Mouse (Mus musculus) limb, embryonic 11.5 days (tissue): ENCODE measurements around the gene Fyn. TPM values are rescaled to one million over a fixed set of nuclear protein-coding genes. Genes with fewer than 3 reads are reported as not detected.

Source experiments
- ATAC-seq: fragments of 200-750 bp; cut with Nextera tagmentation; 2 replicates; pipeline ENCODE4 v1.8.0; 2017; ENCODE audit warnings: low read depth; ENCODE audit not compliant: insufficient number of reproducible peaks, low FRiP score, low TSS enrichment
- DNase-seq: peaks from one replicate; pipeline ENCODE4 v3.0.0-alpha.2; 2015; ENCODE audit warnings: low spot score
- H3K27ac ChIP-seq: fragments of 300-500 bp; sonication (generic); replicated peaks from 2 replicates; pipeline ENCODE4 v1.5.1; 2014; ENCODE audit warnings: low read depth, mild to moderate bottlenecking, low read length
- H3K27me3 ChIP-seq: fragments of 300-500 bp; sonication (generic); 2 replicates; pipeline ENCODE4 v1.6.1; 2014; ENCODE audit warnings: mild to moderate bottlenecking, low read length, mixed read lengths; ENCODE audit not compliant: control insufficient read depth, insufficient read depth
- H3K36me3 ChIP-seq: fragments of 300-500 bp; sonication (generic); 2 replicates; pipeline ENCODE4 v1.6.1; 2014; ENCODE audit warnings: mild to moderate bottlenecking, low read length, moderate library complexity, mixed read lengths; ENCODE audit not compliant: control insufficient read depth, insufficient read depth
- H3K4me1 ChIP-seq: fragments of 300-500 bp; sonication (generic); 2 replicates; pipeline ENCODE4 v1.6.1; 2014; ENCODE audit warnings: low read length, mixed read lengths; ENCODE audit not compliant: control insufficient read depth, insufficient read depth
- H3K4me2 ChIP-seq: fragments of 300-500 bp; sonication (generic); 2 replicates; pipeline ENCODE4 v1.6.1; 2014; ENCODE audit warnings: low read depth, mild to moderate bottlenecking, moderate library complexity; ENCODE audit not compliant: severe bottlenecking
- H3K4me3 ChIP-seq: fragments of 300-500 bp; sonication (generic); 2 replicates; pipeline ENCODE4 v1.5.1; 2014; ENCODE audit warnings: low read depth, low read length
- H3K9ac ChIP-seq: fragments of 300-500 bp; sonication (generic); 2 replicates; pipeline ENCODE4 v1.6.1; 2014; ENCODE audit warnings: mild to moderate bottlenecking, low read length
- H3K9me3 ChIP-seq: fragments of 300-500 bp; sonication (generic); 2 replicates; pipeline ENCODE4 v1.6.1; 2016; ENCODE audit warnings: low read length; ENCODE audit not compliant: control insufficient read depth
- WGBS: fragments of 180-500 bp; shearing (Covaris S2); extraction: QIAGEN DNeasy Blood & Tissue Kit; methylation state at CpG from one replicate; pipeline ENCODE4 v1.1.7; 2014; 5-methylcytosine and 5-hydroxymethylcytosine counted together
- polyA plus RNA-seq: library from polyadenylated mRNA; unstranded; fragments of >200 nt; fragmentation: Nextera tagmentation; extraction: Ambion mirVana; gene quantifications from 2 replicates; pipeline ENCODE4 v1.2.1, GENCODE M21; 2014

The Fyn gene
- polyA plus RNA-seq, 1 experiment from 2014 or later: 20.6 TPM

GRCm38 (mm10) chr10:39385259-39385658, 16.6 kb downstream of the Fyn start:
- Histone ChIP-seq H3K4me2 (no peak overlapping the region), H3K27ac (no peak overlapping the region), H3K9ac (no peak overlapping the region), H3K36me3 (no peaks in the 10 kb centered on the region), H3K27me3 (no peaks in the 10 kb centered on the region), H3K4me1 (no peaks in the 10 kb centered on the region), H3K9me3 (no peaks in the 10 kb centered on the region), H3K4me3 (no peak overlapping the region)
- no peak for DNase-seq
- no peak for ATAC-seq
- WGBS: 79% methylated on average over 8 of the region's 8 CpGs

DNA sequence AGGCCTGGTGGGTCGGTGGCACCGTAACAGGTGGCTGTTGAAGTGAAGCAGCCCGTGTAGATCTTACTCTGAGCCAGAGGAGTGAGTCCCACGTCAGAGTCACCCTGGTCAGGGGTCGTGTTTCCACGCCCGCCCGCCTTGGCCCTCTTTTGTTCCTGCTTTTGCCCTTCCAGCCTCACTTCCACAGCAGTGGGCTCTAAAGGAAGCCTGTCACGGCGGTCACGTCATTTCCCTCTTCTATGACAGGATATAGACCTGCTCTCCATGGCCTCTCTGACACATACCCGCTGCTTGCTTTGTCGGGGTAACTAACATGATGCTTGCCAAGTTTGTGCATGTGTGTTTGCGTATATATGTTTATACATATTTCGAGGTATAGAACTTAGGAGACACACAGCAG, 17.5 kb downstream of the Fyn start:
- H3K27ac ChIP-seq: no peak overlapping the region
- no peaks in the 10 kb centered on the region for H3K27me3 ChIP-seq
- WGBS: 75% methylated on average over 15 of the region's 15 CpGs
- no peak overlapping the region for H3K4me2 ChIP-seq
- ATAC-seq (no peak), DNase-seq (no peak)
- H3K4me1 ChIP-seq: no peaks in the 10 kb centered on the region
- no peaks in the 10 kb centered on the region for H3K9me3 ChIP-seq
- no peak overlapping the region for H3K4me3 ChIP-seq
- no peak overlapping the region for H3K9ac ChIP-seq
- H3K36me3 ChIP-seq: no peaks in the 10 kb centered on the region

GRCm38 (mm10) chr10:39387024-39387423, 18.4 kb downstream of the Fyn start:
- WGBS: 62% methylated on average over 5 of the region's 5 CpGs

GRCm38 (mm10) chr10:39387556-39387955, 18.9 kb downstream of the Fyn start:
- Histone ChIP-seq H3K9ac (no peak overlapping the region), H3K4me3 (no peak overlapping the region), H3K27me3 (no peaks in the 10 kb centered on the region), H3K4me1 (no peaks in the 10 kb centered on the region), H3K9me3 (no peaks in the 10 kb centered on the region), H3K27ac (no peak overlapping the region), H3K4me2 (no peak overlapping the region), H3K36me3 (no peaks in the 10 kb centered on the region; the same call in 1 of the 2 replicates)
- no peak for DNase-seq
- 89% methylated on average over 11 of the region's 11 CpGs for WGBS
- no peak for ATAC-seq

More at GRCm38 (mm10) chr10:39387024-39387423, 18.4 kb downstream of the Fyn start:
- H3K27me3 ChIP-seq: no peaks in the 10 kb centered on the region
- H3K9me3 ChIP-seq: no peaks in the 10 kb centered on the region
- no peaks in the 10 kb centered on the region; the same call in 1 of the 2 replicates for H3K36me3 ChIP-seq
- H3K9ac ChIP-seq: no peak overlapping the region
- no peak for ATAC-seq
- no peak for DNase-seq
- H3K4me3 ChIP-seq: no peak overlapping the region
- H3K4me1 ChIP-seq: no peaks in the 10 kb centered on the region
- H3K4me2 ChIP-seq: no peak overlapping the region
- H3K27ac ChIP-seq: no peak overlapping the region

GRCm38 (mm10) chr10:39388144-39388543, 19.5 kb downstream of the Fyn start:
- 87% methylated on average over 3 of the region's 3 CpGs for WGBS
- DNase-seq (no peak), ATAC-seq (no peak)
- no peak overlapping the region for H3K27ac ChIP-seq
- H3K4me3 ChIP-seq: no peak overlapping the region
- H3K4me1 ChIP-seq: no peaks in the 10 kb centered on the region
- H3K4me2 ChIP-seq: no peak overlapping the region
- H3K9ac ChIP-seq: no peak overlapping the region
- H3K27me3 ChIP-seq: no peaks in the 10 kb centered on the region
- no peaks in the 10 kb centered on the region; the same call in 1 of the 2 replicates for H3K36me3 ChIP-seq
- no peaks in the 10 kb centered on the region for H3K9me3 ChIP-seq

DNA sequence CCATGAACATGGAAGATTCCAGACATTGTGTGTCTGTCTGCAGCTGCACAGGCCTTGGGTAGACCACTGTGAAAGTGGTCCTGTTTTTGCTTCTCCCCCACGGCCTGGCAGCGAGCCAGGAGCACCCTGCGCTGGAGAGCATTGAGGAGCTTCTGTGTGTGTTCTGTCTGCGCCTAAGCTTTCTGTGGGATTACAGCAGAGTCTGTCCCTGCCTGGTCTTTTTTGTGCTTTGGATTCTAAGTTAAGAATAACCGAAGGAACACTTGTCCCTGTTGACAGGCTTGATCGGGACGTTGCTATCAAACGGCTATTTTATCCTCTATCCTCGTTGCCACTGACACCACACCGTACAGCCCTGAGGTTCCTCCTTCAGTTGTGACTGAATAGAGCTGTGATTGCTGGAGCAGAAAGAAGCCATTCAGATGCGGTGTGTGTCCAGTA, 20.8 kb downstream of the Fyn start:
- H3K9me3 ChIP-seq: no peaks in the 10 kb centered on the region
- no peak overlapping the region for H3K27ac ChIP-seq
- no peak for ATAC-seq
- no peaks in the 10 kb centered on the region for H3K27me3 ChIP-seq
- H3K4me2 ChIP-seq: no peak overlapping the region
- no peak overlapping the region for H3K9ac ChIP-seq
- DNase-seq: no peak
- WGBS: 96% methylated on average over 11 of the region's 11 CpGs
- no peak overlapping the region for H3K4me3 ChIP-seq
- no peaks in the 10 kb centered on the region; the same call in 1 of the 2 replicates for H3K36me3 ChIP-seq
- no peaks in the 10 kb centered on the region for H3K4me1 ChIP-seq

- WGBS: 89% methylated on average over 7 of the region's 7 CpGs
- H3K4me2 ChIP-seq: no peak overlapping the region
- H3K9me3 ChIP-seq: no peaks in the 10 kb centered on the region
- no peak overlapping the region for H3K4me3 ChIP-seq
- H3K27ac ChIP-seq: no peak overlapping the region
- no peaks in the 10 kb centered on the region for H3K27me3 ChIP-seq
- no peaks in the 10 kb centered on the region for H3K4me1 ChIP-seq
- no peak overlapping the region for H3K9ac ChIP-seq
- no peaks in the 10 kb centered on the region; the same call in 1 of the 2 replicates for H3K36me3 ChIP-seq
- ATAC-seq: no peak
- no peak for DNase-seq
Observed at GRCm38 (mm10) chr10:39390541-39390940, 21.9 kb downstream of the Fyn start.

DNA sequence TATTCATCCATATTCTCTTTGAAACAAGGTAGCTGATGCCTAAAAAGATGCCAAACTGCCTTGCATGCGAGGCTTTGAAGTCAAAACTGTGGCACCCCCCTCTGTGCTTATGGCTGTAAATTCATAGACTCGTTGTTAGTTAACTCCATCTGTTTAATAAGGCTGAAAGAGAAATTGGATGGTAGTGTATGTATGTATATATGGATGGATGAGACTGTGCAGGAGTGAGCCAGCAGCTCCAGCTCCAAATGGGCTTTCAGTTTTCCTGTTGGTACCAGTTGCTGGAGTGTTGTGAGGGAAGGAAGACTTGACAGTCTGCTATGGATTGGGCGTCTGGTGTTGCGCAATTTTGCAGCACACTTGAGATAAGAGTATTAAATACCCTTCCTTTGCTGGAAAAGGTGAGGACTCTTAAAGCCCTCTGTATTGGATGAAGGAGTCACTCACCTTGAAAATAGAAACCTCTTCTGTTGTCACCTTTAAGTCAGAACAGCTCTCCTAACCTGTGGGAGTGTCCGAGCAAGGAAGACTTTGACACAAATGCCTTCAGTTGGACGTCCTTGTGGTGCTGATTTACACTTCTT, 24.3 kb downstream of the Fyn start:
- Histone ChIP-seq H3K27me3 (no peaks in the 10 kb centered on the region), H3K4me1 (no peaks in the 10 kb centered on the region), H3K4me3 (no peak overlapping the region), H3K27ac (no peak overlapping the region), H3K9ac (no peak overlapping the region), H3K4me2 (no peak overlapping the region), H3K36me3 (no peaks in the 10 kb centered on the region; the same call in none of the 2 replicates), H3K9me3 (no peaks in the 10 kb centered on the region)
- ATAC-seq (no peak), DNase-seq (no peak)
- WGBS: 83% methylated on average over 6 of the region's 6 CpGs

- no peaks in the 10 kb centered on the region for H3K9me3 ChIP-seq
- H3K4me3 ChIP-seq: no peak overlapping the region
- no peak overlapping the region for H3K4me2 ChIP-seq
- no peak overlapping the region for H3K9ac ChIP-seq
- H3K4me1 ChIP-seq: no peaks in the 10 kb centered on the region; the same call in 1 of the 2 replicates
- no peak overlapping the region for H3K27ac ChIP-seq
- 93% methylated on average over 5 of the region's 5 CpGs for WGBS
- H3K27me3 ChIP-seq: no peaks in the 10 kb centered on the region
- DNase-seq (no peak), ATAC-seq (no peak)
- H3K36me3 ChIP-seq: peaks cover 2% of the 10 kb centered on the region
Observed at GRCm38 (mm10) chr10:39395544-39395943, 26.9 kb downstream of the Fyn start.
